Mouse (Mus musculus) c-Kit-positive CD71-negative TER-119-negative erythroid progenitor cells, embryonic 14.5 days (primary cell): ENCODE measurements around the gene Mrpl24.
"Not testable (repeated sequence)": the region's sequence is repeated elsewhere in the genome, so short reads cannot be mapped to it uniquely, and the experiment has no call there.

ENCODE experiments used
- DNase-seq: peaks from one replicate; pipeline ENCODE4 v3.0.0-alpha.2; 2013; ENCODE audit warnings: low read depth

The Mrpl24 gene

DNA sequence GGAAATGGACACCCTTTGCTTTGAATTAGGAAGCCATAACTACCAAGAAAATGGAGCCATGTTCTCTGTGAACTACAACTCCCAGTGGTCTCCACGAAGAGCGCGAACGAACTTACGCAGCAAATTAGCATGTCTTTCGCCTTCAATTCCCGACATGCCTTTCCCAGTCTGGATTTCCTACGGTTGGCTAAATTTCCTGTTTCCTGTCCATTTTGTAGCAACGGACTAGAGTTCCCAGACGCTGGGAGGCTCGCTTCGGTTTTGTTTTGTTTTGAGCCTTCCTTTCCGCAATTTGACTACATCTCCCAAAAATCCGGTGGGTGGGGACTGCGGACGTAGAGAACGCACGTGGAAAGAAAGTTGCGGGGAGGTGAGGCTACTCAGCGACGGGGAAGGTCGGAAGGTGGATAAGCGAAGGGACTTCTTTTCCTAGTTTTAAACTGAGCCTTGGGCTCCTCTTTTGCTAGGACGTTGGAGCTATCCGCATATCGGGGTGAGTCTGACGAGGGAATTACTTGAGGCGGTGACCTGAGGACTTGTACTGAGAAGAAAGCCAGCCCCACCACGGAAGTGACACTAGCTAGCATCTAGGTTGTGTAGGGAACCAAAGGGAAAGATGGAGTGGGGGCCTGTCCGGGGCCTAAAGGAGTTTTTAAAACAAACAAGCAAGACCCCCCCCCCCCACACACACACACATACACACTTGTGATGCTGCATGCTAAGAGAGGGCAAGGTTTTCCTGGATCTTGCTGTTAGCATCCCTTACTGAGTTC, at the start of gene Mrpl24:
TSS of gene Mrpl24 (plus strand) at position 171 of the 773 bp plus-strand sequence.
- peak; percentile 79 for DNase-seq

DNA sequence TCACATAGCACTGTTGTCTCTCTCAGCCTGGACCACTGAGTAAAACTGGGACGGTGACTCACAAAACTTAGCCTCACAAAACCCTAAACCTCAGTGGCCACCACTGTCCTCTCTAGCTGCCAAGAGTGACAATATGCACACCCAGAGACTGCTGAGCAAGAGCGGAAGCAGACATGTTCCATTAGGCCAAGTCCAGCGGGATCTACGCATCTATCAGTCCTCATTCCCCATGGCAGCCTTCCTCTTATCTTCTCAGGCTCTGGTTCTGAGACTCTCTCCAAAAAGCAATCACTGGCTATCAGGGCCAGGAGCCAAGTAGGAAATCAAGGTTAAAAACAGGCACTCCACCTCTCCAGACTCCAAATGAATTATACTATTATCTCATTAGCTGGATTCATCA, 41.6 kb upstream of the Mrpl24 start:
- DNase-seq = no peak

DNA sequence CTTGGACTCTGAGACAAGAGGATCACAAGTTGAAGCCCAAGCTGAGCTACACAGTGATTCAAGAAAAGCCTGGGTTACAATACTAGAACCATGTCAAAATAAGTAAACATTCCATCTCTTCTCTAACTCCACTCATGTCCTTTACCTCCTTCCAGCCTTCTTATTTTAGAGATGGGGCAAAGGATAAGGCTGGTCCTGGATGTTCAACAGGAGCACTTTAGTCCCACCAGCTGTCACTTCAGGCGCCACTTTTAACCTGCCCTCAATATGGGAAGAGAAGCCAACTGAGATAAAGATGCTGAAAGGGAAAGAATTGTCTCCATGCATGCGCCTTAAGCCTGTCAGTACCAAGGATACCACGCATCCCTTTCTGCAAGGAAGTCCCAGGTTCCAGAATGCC, 35.0 kb upstream of the Mrpl24 start:
- no peak for DNase-seq

DNA sequence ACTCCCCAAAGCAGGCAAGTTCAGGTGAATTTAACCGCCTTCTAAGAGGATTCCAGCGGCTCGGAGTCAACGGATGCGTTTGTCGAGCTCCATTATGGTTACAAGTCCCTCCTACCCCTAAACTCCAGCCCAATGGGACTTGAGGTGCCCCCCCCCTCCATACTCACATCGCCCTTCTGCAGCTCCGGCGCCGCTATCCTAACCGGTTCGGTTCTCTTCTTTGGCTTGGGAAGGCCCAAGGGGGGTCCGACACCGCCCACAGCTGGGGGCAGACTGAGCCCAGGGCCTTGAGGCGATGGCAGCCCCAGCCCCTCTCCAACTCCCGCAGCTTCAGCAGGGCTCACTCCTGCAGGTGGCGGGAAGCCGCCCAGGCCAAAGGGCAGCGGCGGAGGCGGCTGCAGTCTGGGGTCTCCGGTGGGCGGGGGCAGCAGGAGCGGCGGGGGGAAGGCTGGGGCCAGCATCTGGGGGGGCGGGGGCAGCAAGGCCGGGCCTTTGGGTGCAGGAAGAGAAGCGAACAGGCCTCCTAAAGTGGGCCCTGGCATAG, 34.5 kb upstream of the Mrpl24 start:
- no peak for DNase-seq

DNA sequence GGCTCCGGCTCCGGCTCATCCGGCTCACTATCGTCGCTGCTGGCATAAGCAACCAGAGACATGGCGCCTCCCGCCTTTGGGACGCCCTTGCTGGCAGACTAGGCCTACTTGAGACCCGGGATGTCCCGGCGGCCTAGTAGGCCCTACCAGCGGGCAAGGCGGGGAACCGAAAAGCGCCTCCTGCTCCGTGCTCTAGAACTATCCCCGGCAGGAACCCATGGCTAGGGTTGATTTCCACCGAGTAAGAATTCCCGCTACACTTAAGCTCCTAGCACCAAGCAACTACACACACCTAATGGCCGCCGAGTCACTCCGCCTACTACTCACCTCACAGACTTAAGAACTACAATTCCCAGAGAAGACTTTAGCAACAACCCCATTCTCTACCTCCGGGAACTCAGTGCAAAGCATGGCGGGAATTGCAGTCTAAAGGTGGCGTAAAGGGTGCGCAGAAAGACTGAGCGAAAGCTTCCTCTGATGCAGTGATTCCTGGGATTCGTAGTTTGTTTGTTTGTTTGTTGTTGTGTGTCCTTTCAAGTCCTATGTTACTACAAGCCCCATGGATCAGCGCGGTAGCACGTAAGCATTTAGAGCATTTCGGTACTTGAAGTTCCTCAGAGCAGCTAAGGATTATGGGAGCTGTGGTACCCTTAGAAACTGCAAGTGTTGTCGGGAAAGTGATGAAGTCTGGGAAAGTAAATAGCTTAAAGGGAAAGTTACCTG, 33.9 kb upstream of the Mrpl24 start, which contains the start of gene Prcc:
TSS of gene Prcc (minus strand) at position 328 of the 723 bp plus-strand sequence.
- peak; percentile 95 for DNase-seq

DNA sequence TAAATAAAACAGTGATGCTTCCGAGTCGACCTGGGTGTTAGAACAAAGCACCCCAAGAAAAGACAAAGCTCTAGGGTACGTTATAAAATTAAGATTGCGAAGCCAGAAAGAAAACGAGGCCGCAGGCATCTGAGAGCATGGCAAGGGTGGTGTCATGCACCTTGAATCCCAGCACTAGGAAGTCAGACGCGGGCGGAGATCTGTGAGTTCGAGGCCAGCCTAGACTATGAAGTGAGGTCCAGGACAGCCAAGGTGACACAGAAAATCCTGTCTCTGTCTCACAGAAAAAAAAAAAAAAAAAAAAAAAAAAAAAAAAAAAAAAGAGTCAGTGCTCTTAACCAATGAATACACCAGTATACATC, 33.3 kb upstream of the Mrpl24 start:
- DNase-seq = no peak

DNA sequence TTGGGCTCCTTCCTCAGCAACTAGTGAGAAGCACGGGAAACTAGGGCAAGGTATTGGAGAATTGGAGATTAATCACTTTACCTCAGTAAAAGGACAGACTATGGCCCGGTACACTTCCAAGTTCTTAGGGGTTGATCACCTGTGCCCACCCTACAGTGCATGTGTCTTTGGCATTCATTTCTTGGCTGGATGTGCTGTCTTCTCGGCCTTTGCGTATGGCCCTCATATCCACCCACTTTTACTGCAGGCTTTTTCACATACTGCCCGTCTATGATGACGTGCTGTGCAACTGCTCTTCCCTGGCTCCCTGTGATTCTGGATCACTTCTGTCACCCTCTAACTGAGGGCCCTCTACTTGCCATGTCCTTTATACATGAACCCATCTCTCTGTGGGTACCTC, 32.9 kb upstream of the Mrpl24 start:
- no peak for DNase-seq

DNA sequence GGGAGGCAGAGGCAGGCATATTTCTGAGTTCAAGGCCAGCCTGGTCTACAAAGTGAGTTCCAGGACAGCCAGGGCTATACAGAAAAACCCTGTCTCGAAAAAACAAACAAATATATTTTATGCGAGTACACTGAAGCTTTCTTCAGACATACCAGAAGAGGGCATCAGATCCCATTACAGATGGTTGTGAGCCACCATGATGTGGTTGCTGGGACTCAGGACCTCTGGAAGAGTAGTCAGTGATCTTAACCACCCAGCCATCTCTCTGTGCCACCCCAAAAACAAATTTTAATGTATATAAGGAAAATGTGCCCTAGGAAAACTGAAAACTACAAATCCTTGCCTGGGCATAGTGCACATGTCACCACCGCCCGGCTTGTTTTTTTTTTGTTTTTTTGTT, 31.9 kb upstream of the Mrpl24 start:
- not testable (repeated sequence) for DNase-seq

DNA sequence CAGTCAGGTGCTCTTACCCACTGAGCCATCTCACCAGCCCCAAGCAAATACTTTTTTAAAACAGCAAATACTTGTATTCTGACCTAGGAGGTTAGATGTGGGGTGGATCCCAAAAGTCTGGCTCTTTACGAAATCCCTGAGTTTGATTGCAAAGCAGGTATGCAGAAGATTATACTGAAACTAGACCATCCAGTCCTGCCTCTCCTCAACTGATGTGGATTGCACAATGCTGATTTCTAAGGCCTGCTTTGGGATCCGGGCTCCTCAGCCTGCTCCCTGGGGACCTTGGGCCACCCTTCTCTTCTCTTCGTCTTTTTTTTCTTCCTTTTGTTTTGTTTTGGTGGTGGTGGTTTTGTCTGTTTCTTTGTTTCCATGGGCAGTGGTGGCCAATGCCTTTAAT, 27.8 kb upstream of the Mrpl24 start:
- no peak for DNase-seq

DNA sequence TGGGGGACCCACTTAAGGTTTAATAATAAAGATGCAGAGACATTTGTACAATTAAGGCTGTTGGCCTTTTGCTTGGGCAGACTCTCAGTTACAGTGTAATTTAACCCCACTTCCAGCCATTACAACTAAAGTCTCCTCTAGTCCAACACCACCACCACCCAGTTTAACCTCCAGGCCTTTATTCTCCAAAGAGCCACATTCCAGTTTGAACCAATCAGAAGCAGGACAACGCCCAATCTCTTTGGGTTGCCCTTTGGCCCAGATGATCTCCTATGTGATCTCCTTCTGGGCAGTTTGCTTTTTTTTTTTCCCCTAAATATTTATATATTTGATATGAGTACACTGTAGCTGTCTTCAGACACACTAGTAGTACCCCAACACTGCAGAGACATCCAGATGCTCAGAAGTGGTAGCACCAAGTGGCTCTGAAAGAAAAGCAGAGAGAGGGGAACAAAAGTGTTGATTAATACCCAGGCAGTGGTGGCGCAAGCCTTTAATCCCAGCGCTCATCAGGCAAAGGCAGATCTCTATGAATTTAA, 25.9 kb upstream of the Mrpl24 start:
- no peak for DNase-seq

DNA sequence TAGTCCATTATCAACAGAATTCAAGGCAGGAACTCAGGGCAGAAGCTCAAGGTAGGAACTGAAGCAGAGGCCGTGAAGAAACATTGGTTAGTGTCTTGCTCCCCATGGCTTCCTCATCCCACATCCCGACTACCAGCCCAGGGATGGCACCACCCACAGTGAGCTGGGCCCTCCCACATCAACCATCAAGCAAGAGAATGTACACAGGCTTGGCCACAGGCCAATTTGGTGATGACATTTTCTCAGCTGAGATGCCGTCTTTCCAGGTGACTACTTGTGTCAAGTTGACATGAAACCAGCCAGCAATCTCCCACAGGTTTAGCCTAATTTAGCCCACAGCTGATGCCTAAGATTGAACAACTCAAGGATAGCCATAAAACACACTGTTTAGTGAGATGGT, 20.0 kb upstream of the Mrpl24 start:
- no peak for DNase-seq

DNA sequence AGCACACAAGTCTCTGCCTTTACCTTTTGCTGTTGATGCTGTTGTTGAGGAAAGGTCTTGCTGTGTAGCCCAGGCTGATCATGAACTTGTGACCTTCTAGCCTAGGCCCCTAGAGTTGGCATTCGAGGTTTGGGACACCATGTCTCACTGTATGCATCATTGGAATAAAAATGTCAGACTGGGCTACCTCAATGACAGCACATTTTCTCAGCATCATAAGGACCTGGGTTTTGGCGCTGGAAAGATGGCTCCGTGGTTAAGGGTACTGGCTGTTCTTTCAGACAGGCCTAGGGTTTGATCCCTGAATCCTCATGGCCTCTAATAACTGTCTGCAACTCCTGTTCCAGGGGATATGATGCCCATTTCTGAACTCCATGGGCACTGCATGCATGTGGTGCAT, 19.5 kb upstream of the Mrpl24 start:
- no peak for DNase-seq

DNA sequence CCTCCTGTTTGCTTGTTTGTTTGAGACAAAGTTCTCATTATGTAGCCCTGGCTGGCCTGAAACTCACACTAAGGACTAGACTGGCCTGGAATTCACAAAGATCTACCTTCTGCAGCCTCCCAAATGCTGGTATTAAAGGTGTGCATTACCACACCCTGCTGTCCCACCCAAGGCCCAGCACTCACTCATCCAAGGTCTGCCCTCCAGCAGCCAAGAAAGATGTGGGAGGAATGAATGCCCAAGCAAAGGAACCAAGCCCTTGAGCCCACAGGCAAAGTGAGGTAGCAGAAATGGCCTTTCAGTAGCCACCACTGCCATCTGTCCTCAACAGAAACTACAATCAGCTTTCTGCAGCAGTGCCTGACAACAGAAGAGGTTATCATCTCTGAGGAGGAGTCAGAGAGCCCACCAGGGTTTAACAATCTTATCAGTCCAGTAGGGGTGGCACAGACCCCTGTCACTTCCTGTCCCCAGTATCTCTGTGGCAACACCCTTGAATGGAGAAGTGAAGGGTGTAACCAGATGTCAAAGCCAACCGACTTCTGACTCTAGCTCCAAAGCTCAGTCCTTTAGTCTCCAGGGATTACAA, 18.2 kb upstream of the Mrpl24 start:
- DNase-seq = peak; percentile 72

DNA sequence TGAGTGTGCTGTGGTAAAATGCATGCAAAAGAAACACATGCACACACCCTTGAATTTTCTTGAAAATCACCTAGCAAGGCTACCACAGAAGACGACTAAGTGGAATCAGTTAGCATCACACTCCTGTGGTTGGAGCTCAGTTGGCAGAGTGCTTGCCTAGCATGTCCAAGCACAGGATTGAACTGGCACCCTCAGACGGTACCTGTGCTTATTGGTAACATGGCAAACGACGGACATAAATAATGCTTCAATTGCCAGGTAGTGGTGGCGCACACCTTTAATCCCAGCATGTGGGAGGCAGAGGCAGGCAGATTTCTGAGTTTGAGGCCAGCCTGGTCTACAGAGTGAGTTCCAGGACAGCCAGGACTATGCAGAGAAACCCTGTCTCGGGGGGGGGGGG, 17.3 kb upstream of the Mrpl24 start:
- DNase-seq = not testable (repeated sequence)

DNA sequence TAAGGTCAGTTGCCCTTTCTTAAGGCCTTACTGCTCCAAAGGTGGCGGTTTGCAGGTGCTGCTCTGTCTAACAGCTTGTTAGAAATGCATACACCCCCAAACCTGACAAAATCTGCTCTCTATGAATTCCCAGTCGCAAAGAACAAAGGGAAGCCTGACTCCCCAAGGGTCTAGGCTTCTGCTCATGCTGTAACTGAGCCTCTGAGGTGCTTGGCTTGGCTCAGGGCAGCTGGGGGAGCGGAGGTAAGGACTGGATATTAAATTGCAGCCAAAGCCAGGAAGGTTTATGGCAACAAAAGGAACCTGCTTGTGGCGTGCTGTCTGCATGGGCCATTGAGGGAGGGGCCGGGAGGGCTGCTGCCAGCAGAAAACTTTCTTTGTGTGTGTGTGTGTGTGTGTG, 15.5 kb upstream of the Mrpl24 start:
- DNase-seq = no peak

DNA sequence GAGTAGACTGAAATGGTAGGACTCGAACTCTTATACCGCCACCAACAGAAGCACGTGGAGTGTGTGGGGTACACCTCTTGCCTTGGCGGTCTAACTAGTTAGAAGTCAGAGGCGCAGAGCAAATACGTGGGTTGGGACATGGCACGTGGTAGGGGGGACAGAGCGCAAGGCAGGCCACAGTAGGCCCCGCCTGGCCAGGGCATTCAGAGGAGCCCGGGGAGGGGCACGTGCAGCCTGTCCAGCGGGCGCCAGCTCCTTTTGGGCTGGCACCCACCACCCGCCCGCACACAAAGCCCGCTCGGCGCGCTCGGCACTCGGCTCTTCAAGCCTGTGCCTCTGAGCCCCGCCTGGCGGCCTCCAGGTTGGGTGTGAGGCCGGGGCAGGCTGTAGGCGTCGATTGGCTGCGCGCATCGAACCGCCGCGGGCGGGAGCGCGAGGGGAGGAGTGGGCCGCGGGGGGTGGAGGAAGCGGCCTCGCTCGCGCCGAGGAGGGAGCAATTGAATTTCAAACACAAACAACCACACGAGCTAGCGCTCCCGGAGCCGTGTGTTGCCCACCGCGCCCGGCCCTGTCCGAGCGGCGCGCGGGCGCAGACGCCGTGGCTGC, 13.3 kb upstream of the Mrpl24 start, which contains the start of gene Hdgf:
TSS of gene Hdgf (plus strand) at position 442 of the 606 bp plus-strand sequence.
- DNase-seq = peak; percentile 94

DNA sequence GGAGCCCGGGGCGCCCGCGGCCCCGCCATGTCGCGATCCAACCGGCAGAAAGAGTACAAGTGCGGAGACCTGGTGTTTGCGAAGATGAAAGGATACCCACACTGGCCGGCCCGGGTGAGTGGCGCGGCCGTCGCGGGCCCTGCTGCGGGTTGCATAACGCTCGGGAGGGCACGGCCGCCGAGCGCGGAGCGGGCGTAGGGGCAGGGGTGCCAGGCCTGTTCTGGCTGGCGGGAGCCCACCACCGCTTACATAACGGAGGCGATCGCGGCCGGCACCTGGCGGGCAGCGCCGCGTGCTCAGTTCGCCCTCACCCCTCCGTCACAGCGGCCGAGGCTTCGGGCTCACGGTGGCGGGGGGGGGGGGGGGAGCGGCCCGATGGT, 12.7 kb upstream of the Mrpl24 start:
- DNase-seq = no peak

DNA sequence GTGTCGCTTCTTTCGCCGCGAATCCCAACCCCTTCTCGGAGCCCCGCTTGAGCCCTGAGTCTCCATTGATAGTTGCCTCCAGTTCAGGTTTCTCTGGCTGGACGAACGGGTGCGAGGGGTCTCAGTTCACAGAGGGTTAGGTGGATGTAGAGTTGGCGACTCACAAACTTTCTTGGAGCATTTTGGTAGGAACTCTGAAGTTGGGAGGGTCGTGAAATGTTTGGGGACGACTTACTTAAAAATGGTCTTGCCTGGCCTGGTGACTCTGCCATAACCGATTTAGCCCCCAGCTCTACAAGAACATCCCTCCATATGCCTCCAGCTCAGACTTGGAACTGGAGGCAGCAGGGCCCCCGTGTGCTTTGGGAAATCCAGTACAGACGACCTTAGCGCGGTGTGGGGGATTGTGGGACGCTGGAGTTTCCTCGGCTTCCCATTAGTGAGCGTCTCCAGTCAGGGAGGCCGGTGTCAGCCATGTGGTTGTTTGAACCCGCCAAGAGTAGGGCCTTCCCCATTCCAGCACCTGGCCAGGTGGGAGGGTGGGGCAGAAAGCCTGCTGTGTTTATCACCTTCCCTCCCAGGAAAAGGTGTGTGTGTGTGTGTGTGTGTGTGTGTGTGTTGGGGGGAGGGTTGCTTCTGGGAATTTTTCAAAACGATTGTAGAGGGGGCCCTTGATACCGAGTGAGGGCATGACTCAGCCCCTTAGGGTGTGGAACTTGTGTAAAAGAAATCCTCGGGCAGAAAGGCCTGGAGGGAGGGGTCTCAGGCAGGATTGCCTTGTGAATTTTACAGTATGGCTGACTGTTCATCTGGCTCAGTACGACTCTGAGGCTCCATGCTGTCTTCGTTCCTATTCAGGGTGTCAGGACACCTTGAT, 12.1 kb upstream of the Mrpl24 start:
- peak; percentile 23 for DNase-seq

DNA sequence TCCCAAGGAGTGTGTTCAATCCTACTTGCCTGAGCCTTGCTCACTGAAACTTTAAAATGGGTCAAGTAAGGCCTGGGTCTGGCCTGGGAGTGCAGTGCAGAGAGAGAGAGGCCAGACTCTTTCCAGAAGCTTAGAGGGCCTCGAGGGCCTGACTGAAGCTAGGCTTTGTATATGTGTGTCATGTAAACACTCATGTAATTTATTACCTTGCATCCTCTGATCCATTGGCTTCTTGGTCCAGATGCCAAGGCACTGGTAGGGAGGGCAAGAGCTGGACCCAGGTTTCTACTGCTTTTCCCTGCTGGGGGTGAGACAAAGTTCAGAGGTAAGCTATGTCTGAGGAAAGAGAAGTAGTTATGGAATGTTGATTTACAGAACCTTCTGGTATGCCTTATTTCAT, 11.4 kb upstream of the Mrpl24 start:
- DNase-seq = no peak

DNA sequence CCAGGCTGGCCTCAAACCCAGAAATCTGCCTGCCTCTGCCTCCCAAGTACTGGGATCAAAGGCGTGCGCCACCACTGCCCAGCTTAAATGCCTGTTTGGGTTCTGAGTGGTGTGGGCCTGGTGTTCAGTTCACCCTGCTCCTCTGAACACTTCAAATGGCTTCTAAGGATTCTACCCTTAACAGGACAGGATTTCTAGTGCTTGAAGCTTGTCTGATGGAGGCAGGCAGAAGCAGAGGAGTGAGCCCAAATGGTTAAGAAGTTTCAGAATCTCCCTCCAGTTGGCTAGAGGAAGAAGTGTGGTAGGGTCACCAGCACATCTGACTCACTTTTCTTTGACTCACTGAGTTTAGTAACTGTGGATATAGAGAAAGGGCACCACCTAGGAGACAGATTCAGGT, 9.9 kb upstream of the Mrpl24 start:
- DNase-seq = peak; percentile 29

DNA sequence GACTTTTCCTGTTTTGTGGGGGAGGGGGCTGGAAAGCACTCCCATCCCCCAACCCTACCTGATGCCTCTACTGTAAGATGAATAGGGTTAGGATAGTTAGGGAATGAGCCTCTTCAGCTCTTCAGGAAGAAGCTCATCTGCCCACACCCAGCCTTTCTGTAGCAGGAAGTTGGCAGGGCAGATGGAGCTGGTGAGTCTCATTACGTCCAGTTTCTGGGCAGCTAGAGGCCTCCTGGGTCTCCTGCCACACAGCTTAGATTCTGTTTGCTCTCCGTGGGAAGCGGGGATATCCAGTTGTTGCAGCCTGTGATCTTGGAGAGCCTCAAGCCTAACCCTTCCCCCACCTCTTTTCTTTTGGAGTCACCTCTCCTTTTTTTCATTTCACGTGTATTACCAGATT, 9.4 kb upstream of the Mrpl24 start:
- no peak for DNase-seq
